Mouse (Mus musculus) gastrocnemius, postnatal 10 days (tissue): ENCODE measurements around the gene Fndc3a. TPM values are rescaled to one million over a fixed set of nuclear protein-coding genes. Genes with fewer than 3 reads are reported as not detected.

ENCODE experiments used
- DNase-seq: peaks from one replicate; pipeline ENCODE4 v3.0.0; 2021; ENCODE audit warnings: mixed read lengths
- total RNA-seq, 2 experiments: library from RNA; stranded (reverse); gene quantifications; 2 replicates each; pipeline ENCODE4 v1.2.3; 2021

The Fndc3a gene
- total RNA-seq, 2 experiments from 2014 or later: 10.4 to 18.1 TPM

- DNase-seq: no peak
Observed at GRCm38 (mm10) chr14:72671911-72672310, 37.9 kb downstream of the Fndc3a start.

- DNase-seq: no peak
Observed at GRCm38 (mm10) chr14:72670987-72671386, 38.8 kb downstream of the Fndc3a start.

- no peak for DNase-seq
Observed at GRCm38 (mm10) chr14:72649268-72649667, 60.5 kb downstream of the Fndc3a start.

GRCm38 (mm10) chr14:72645512-72645911 lies 64.3 kb downstream of the Fndc3a start:
- no peak for DNase-seq

- no peak for DNase-seq
Observed at GRCm38 (mm10) chr14:72644620-72645019, 65.2 kb downstream of the Fndc3a start.

- DNase-seq: no peak
Observed at GRCm38 (mm10) chr14:72638507-72638906, 71.3 kb downstream of the Fndc3a start.

- no peak for DNase-seq
Observed at GRCm38 (mm10) chr14:72633571-72633970, 76.2 kb downstream of the Fndc3a start.

GRCm38 (mm10) chr14:72625411-72625810 lies 84.4 kb downstream of the Fndc3a start:
- no peak for DNase-seq

GRCm38 (mm10) chr14:72604077-72604476 lies 105.7 kb downstream of the Fndc3a start:
- DNase-seq: no peak

- DNase-seq: no peak
Observed at GRCm38 (mm10) chr14:72603194-72603521, 106.6 kb downstream of the Fndc3a start.

- peak; percentile 88 for DNase-seq
Observed at GRCm38 (mm10) chr14:72602521-72603193, 107.1 kb downstream of the Fndc3a start.

GRCm38 (mm10) chr14:72601381-72602305 lies 108.2 kb downstream of the Fndc3a start:
- no peak for DNase-seq

GRCm38 (mm10) chr14:72600375-72600774 lies 109.4 kb downstream of the Fndc3a start:
- DNase-seq: no peak

GRCm38 (mm10) chr14:72598976-72599740 lies 110.6 kb downstream of the Fndc3a start:
- DNase-seq: no peak

- no peak for DNase-seq
Observed at GRCm38 (mm10) chr14:72594191-72594590, 115.6 kb downstream of the Fndc3a start.

GRCm38 (mm10) chr14:72589415-72589814 lies 120.4 kb downstream of the Fndc3a start:
- no peak for DNase-seq

GRCm38 (mm10) chr14:72582979-72583378 lies 126.8 kb downstream of the Fndc3a start:
- DNase-seq: no peak

- no peak for DNase-seq
Observed at GRCm38 (mm10) chr14:72580991-72581390, 128.8 kb downstream of the Fndc3a start.

GRCm38 (mm10) chr14:72576283-72576682 lies 133.5 kb downstream of the Fndc3a start:
- no peak for DNase-seq

- no peak for DNase-seq
Observed at GRCm38 (mm10) chr14:72563941-72564340, 145.9 kb downstream of the Fndc3a start.

GRCm38 (mm10) chr14:72558795-72559194 lies 151.0 kb downstream of the Fndc3a start:
- DNase-seq: no peak

- no peak for DNase-seq
Observed at GRCm38 (mm10) chr14:72555846-72556245, 154.0 kb downstream of the Fndc3a start.
